Mouse (Mus musculus): ENCODE measurements at regions not wholly inside any gene's neighbourhood (a gene's known extent, or its start where the extent isn't known, plus 50 kb on each side); places are given as distances from the start of the nearest gene placed in this dataset.

DNA sequence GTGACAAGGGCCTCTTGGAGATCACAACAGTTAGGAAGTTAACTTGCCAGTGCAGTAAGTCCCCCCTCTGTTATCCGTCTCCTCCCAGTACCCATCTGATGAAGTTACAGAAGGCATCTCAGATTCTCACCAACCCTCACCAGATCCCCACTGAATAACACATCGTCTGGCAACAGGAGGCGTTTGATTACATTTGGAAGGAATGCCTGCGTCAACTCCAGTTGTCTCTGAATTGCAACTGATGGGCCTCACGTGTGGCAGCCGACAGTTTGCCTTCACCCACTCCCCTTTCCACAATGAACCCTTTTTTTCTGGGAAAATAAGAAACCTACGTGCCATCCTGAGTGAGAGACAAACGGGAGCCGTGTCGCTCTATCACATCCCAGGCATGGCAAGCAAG is 64.8 kb upstream of the Bcl6 start:
- no peak for DNase-seq (ENCODE audit: low spot score)

DNA sequence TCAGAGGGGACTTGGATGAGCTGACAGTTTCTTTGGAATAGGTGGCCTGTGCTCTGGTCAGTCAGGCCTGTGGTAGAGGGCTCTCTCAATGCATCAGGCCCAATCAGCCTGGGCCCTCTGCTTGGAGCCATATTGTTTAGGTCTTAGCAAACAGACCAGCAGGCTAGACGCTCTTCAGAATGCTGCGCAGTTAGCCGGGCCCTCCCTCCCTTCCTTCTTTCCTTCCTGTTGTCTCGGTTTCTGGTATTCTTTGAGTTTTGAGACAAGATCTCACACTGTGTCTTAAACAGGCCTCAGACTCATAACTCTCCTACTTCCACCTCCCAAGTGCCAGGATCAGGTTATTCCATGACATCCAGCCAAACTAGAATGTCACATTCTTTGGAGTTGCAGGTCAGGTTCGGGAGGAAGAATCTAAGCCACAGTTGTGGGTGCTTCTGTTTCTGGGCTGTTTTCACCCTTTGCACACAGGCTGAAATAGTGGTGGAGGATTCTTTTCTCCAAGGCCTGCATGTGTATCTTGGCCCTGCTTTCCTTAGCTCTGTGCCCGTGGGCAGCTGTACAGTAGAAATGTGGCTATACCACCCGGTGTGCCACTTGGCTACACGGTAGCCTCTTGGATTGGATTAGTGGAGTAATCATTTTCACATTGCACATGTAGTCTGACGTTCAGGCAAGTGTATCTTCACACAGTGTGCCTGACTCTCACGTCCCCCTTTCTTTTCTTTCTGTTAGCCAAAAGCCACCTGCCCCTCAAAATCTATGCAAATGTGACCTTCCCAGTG is 62.4 kb upstream of the Bcl6 start:
- no peak for DNase-seq (ENCODE audit: low spot score)

DNA sequence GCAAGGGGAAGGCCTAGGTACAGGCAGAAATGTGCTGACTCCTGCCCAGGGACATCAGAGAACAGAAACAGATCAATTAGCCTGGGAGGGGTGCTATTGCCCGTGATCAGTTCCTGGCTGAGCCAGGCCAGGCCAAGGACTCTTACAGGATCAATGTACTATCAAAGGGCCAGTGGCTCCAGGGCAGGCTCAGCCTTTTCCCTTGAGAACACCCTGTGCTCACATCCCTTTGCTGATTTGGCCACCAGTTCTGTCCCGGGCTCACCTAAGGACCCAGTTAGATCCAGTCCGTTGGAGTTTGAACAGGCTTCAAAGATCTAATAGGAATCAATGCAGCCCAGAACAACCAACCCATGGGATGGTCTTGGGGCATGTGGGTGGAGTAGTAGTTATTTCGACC is 55.1 kb upstream of the Bcl6 start:
- no peak for DNase-seq (ENCODE audit: low spot score)

DNA sequence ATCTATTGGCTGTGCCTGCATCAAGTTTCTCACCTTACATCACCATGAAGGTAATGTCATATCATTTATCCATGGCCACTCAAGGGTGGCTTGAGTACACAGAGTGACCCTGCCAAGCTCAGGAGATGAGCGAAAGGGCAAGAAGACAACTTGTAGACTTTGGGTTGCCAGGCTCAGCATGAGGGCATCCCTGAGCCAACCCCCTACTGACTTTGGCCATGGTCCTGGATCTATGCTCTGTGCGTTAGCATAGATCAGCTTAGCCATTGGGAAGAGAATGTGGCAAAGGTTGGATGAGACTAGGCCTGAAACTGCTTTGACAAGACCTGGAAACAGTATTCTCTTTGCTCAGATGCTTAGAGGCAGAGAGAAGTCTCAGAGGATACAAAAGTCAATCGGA is 54.3 kb upstream of the Bcl6 start:
- DNase-seq (ENCODE audit: low spot score): no peak

DNA sequence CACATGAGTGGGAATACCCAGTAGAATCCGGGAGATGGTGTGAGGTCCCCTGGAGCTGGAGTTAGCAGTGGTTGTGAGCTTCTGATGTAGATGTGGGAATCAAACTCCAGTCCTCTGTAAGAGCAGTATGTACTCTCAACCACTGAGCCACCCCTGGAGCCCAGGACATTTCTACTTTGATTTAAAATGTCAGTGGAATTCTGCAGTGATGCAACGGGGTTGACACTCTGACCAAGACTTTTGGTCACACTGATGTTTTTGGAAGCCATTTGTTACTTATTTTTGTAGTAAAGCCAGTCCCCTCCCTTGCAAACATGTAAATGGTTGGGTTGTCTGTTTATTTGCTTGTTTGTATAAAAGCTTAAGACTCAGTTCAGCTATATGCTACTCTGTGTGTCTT is 53.6 kb upstream of the Bcl6 start:
- no peak for DNase-seq (ENCODE audit: low spot score)

DNA sequence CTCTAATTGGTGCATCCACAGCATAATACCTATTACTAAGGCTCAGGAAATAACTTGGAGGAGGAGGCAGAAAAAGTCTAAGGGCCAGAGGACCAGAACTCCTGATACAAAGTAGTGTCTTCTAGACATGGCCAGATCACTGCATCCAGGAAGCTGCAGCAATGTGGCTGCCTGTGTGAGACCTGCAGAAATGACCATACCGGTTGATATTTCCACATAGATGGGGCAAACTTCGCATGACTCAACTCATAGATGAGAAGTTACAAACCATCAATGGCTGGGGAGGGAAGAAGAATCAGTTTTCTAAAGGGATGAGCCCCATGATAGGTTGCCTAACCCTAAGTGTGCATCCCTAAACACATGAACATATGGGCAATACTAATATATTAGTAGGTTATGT is 52.8 kb upstream of the Bcl6 start:
- DNase-seq (ENCODE audit: low spot score): no peak

DNA sequence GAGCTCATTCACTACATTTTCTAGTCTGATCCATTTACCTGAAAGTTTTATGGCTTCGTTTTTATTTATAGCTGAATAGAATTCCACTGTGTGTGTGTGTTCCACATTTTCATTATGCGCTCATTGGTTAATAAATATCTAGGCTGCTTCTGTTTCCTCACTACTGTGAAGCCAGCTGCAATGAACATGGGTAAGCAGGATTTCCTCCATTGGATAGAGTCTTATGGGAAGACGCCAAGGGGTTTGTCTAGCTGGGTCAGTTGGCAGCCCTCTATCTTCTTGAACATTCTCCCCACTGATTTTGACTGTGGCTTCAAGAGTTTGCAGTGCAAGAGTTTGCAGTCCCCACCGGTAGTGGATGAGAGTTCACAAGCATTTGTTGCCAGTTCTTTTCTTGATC is 51.1 kb upstream of the Bcl6 start:
- no peak for DNase-seq (ENCODE audit: low spot score)

All from testis, postnatal 14 days (tissue).